Mouse (Mus musculus) testis, adult 2 months (tissue): ENCODE data around the gene Hs3st5.

Experiments used
- CTCF ChIP-seq: fragments of 200-500 bp; IDR thresholded peaks from 2 replicates; pipeline ENCODE4 v1.5.1; 2012; ENCODE audit warnings: low read depth, mild to moderate bottlenecking, inconsistent platforms, low read length, moderate library complexity; ENCODE audit not compliant: control insufficient read depth, insufficient read depth, insufficient replicate concordance
- POLR2A ChIP-seq: fragments of 200-500 bp; IDR thresholded peaks from 2 replicates; pipeline ENCODE4 v1.6.1; 2012; ENCODE audit warnings: low read depth, mild to moderate bottlenecking, inconsistent platforms, low read length, moderate library complexity; ENCODE audit not compliant: control insufficient read depth

GRCm38 (mm10) chr10:36554057-36554456 is 47.4 kb downstream of the Hs3st5 start:
- TF ChIP-seq POLR2A (no peak), CTCF (no peak)
